Mouse (Mus musculus) cerebellum, adult 2 months (tissue): Measurements from ENCODE around the gene Ttf2. TPM values are rescaled to one million over a fixed set of nuclear protein-coding genes. Genes with fewer than 3 reads are reported as not detected.

Experiments
- DNase-seq, 2 experiments: peaks; one replicate each; pipeline ENCODE4 v3.0.0; 2021
- H3K27ac ChIP-seq: fragments of 200-500 bp; 2 replicates; pipeline ENCODE4 v1.5.1; 2012; ENCODE audit warnings: low read length, control low read depth, inconsistent platforms; ENCODE audit not compliant: insufficient read depth
- H3K27me3 ChIP-seq: fragments of 200-500 bp; 2 replicates; pipeline ENCODE4 v1.6.1; 2012; ENCODE audit warnings: inconsistent platforms, mild to moderate bottlenecking, low read length, moderate library complexity; ENCODE audit not compliant: control insufficient read depth, insufficient read depth
- H3K4me1 ChIP-seq: fragments of 200-500 bp; 2 replicates; pipeline ENCODE4 v1.6.1; 2011; ENCODE audit warnings: low read length; ENCODE audit not compliant: control insufficient read depth, insufficient read depth
- H3K4me3 ChIP-seq: fragments of 200-500 bp; replicated peaks from 2 replicates; pipeline ENCODE3; 2011; ENCODE audit warnings: mild to moderate bottlenecking, low read depth, low read length, control low read depth; ENCODE audit not compliant: insufficient read depth
- CTCF ChIP-seq: fragments of 200-500 bp; IDR thresholded peaks from 2 replicates; pipeline ENCODE4 v1.5.1; 2011; ENCODE audit warnings: low read depth, mild to moderate bottlenecking, control low read depth, low read length, moderate library complexity, borderline replicate concordance; ENCODE audit not compliant: insufficient read depth
- POLR2A ChIP-seq: fragments of 200-500 bp; IDR thresholded peaks from 2 replicates; pipeline ENCODE4 v1.6.1; 2011; ENCODE audit warnings: low read length, control low read depth, borderline replicate concordance; ENCODE audit not compliant: insufficient read depth
- WGBS: fragments of 180-500 bp; shearing (Covaris S2); methylation state at CpG from one replicate; pipeline ENCODE4 v1.1.7; 2018; 5-methylcytosine and 5-hydroxymethylcytosine counted together
- polyA plus RNA-seq: library from polyadenylated mRNA; depleted of rRNA; stranded (reverse); fragments of >200 nt; gene quantifications from 2 replicates; pipeline ENCODE4 v1.2.3, GENCODE M21; 2012; rRNA removed

Gene Ttf2
- 2.2 TPM in 2 replicates for polyA plus RNA-seq

DNA sequence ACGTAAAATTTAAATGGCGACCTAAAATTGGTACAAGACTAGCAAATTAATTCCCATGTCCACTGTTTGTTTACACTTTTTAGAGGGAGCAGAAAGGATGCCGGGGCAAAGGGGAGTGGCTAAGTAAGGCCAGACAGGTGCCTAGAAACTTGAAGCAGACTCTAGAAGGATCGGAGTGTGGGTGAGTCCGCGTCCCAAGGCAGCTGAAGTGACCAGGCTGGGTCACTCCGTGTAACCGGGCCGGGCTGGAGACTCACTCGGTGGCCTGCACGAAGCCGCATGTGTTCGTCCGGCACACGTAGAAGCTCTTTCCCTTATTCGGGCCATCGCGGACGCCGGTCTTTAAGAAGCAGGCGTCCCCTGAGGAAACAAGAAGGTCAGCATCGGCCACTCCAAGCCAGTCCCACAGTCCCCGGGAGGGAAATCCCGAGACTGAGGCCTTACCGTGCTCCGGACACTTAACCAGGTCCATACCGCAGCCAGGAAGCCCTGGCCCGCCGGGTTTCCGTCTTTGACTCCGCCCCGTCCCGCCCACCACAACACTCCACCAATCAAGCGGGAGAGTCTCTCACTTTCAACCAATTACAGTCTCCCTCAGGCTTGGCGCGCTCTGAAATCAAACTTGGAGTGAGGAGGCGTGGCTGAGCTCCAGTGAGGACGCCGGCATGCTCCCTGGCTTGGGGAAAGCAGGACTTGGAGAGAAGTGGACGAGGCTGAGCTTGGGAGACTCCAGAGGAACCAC lies at the start of gene Ttf2:
Gene Ttf2, minus strand, starts transcription at position 488 of the 742 bp plus-strand sequence.
- no peak within 1 kb of the TSS for H3K27ac ChIP-seq
- TF ChIP-seq CTCF (no peak), POLR2A (no peak)
- WGBS = under 1% methylated on average over 40 of the region's 40 CpGs
- H3K27me3 ChIP-seq = no peaks in the 10 kb centered on the region
- peak within 1 kb of the TSS; percentile 63 for H3K4me3 ChIP-seq
- H3K4me1 ChIP-seq = no peaks in the 10 kb centered on the region
- peak; percentile 86 to 92 for DNase-seq

DNA sequence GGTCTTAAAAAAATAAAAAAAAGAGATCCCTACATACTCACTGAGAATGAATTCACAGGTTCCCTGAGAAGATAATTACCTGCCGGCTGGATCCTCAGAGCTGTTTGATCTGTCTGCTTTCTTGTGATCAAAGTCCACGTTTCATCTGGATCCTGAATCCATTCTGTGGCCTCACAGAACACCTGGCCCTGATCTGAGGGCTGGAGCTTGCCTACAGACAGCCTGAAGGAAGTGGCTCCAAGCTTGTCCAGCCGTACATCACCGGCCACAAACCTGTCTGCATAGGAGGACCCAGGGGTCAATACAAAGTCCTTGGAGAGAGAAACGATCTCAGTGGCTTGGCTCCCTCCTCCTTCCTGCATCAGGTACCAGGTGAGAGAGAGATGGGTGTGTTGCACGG lies 49.0 kb upstream of the Ttf2 start:
- no peak for TF ChIP-seq POLR2A
- no peak for TF ChIP-seq CTCF
- no peak for DNase-seq
- no peak overlapping the region for H3K27ac ChIP-seq
- no peaks in the 10 kb centered on the region for H3K4me1 ChIP-seq
- 90% methylated on average over 6 of the region's 6 CpGs for whole genome bisulfite sequencing
- H3K4me3 ChIP-seq = no peak overlapping the region
- no peaks in the 10 kb centered on the region for H3K27me3 ChIP-seq

DNA sequence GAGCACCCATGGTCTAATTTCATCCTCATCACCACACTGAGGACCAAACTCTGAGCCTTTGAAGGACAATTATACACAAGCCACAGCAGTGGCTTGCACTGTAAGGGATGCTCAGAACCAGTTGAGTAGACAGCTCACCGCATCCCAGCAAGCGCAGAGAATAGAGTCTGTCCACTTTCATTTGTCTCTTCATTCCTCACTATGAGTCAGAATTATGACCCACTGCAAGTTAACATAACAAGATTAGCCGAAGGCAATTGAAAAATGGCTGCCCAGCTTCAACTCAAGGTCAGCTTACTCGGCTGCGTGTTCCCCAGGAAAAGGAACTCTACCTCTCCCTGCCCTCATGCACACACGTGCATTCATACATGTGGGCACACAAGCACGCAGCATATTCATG lies 46.6 kb upstream of the Ttf2 start:
- Histone ChIP-seq H3K4me3 (no peak overlapping the region), H3K27me3 (no peaks in the 10 kb centered on the region), H3K4me1 (no peaks in the 10 kb centered on the region), H3K27ac (no peak overlapping the region)
- 94% methylated on average over 7 of the region's 7 CpGs for WGBS
- no peak for TF ChIP-seq CTCF
- no peak for TF ChIP-seq POLR2A
- no peak for DNase-seq

DNA sequence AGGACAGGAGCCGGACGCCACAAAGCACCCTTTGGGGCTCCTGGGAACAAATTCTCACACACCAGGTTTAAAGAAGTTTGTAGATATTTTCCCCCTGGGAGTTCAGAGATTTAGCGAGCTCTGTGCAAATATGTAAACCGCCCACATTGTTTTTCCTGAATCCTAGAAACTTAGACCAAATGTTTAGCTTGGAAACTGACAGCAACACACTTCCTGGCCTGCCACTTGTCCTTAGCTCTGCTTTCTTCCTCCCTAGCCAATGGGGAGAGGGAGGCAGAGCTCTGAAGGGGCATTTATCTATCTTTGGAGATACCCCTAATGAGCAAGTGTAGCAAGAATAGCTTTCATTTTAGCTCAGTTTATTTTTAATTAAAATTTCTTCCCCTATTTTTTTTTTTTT lies 45.8 kb upstream of the Ttf2 start:
- H3K4me3 ChIP-seq = no peak overlapping the region
- H3K27me3 ChIP-seq = no peaks in the 10 kb centered on the region
- no peak overlapping the region for H3K27ac ChIP-seq
- no peaks in the 10 kb centered on the region for H3K4me1 ChIP-seq
- no peak for DNase-seq
- TF ChIP-seq CTCF (no peak), POLR2A (no peak)
- 79% methylated on average over 4 of the region's 4 CpGs for WGBS

DNA sequence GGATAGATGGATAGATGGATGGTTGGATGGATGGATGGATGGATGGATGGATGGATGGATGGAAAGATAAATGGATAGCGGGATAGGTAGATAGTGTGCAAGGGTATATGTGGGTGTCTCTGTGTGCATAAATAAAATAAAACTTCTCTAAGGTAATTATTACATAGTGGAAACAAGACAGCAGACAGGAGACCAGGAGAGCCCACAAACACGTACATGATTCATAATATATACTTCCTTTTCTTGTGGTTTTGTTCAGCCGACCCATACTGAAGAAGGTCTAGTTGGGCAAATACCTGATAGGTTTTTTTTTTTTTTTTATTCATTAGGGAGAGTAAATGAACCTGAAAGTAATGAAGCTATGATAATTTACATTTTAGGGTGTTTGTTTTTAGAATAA lies 44.1 kb upstream of the Ttf2 start:
- H3K27ac ChIP-seq = no peak overlapping the region
- WGBS = 97% methylated on average over 3 of the region's 3 CpGs
- H3K4me1 ChIP-seq = no peaks in the 10 kb centered on the region
- no peak for DNase-seq
- no peaks in the 10 kb centered on the region for H3K27me3 ChIP-seq
- TF ChIP-seq POLR2A = no peak
- TF ChIP-seq CTCF = no peak
- H3K4me3 ChIP-seq = no peak overlapping the region

DNA sequence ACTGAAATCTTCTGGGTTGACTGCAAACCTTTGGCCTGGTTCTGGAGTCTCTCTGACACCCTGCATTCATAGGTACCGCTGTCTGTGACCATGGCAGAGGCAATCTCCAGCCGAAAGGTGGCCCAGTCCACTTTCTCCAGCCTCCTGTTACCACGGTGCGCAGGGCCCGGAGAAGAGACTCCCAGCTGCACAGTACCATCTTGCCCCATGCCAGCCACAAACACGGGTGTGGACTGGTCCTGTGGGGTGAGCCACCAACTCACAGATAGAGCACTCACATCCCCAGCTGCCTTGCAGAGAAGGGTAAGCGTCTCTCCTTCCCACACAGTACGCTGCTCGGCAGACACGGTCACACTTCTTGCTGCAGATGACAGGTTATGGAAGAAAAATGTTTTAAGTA lies 43.5 kb upstream of the Ttf2 start:
- no peaks in the 10 kb centered on the region for H3K27me3 ChIP-seq
- no peak for TF ChIP-seq CTCF
- no peak for TF ChIP-seq POLR2A
- H3K4me3 ChIP-seq = no peak overlapping the region
- no peaks in the 10 kb centered on the region for H3K4me1 ChIP-seq
- no peak overlapping the region for H3K27ac ChIP-seq
- 82% methylated on average over 10 of the region's 10 CpGs for WGBS
- no peak for DNase-seq

DNA sequence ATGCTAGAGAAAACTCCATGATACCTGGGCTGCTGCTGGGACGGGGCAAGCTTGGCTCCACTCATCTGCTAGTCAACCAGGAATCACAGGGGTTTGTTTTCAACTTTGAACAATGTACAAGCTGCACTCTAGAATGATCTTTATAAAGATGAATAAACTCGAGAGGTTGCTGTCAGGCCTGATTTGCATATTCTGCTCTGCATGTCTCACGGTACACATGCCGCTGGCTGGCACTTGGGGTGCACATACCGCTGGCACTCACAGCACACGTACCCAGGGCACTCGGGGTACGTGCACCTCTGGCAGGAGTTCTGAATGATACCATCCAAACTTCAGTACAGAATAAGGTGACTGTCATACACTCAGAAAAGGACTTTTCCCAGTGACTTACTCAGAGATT lies 43.1 kb upstream of the Ttf2 start:
- Histone ChIP-seq H3K4me1 (no peaks in the 10 kb centered on the region), H3K4me3 (no peak overlapping the region), H3K27me3 (no peaks in the 10 kb centered on the region), H3K27ac (no peak overlapping the region)
- no peak for DNase-seq
- TF ChIP-seq CTCF = no peak
- WGBS = 45% methylated on average over 8 of the region's 8 CpGs

DNA sequence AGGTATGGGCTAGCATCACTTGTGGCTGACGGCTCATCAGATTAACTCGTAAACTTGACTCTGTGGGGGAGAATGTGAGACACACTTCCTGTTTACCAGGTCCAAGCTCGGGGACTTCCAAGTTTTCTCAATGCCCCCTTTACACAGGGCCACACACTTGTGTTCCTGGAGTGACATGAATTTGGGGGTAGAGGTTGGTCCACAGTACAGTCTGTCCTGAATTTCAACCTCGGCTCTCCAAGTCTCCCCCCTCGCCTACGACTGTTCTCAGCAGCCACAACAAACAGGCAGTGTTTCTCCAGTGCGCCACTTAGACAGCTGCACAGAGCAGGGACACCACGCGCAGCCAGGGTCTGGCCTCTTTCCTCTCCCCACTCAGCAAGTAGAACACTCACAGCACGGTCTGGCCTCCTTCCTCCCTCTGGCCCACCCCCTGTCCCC lies 42.7 kb upstream of the Ttf2 start:
- H3K27me3 ChIP-seq = no peaks in the 10 kb centered on the region
- H3K27ac ChIP-seq = no peak overlapping the region
- peak in 1 of 2 experiments; percentile 25 for DNase-seq
- no peak for TF ChIP-seq POLR2A
- TF ChIP-seq CTCF = no peak
- no peak overlapping the region for H3K4me3 ChIP-seq
- H3K4me1 ChIP-seq = no peaks in the 10 kb centered on the region
- 12% methylated on average over 10 of the region's 10 CpGs for WGBS

DNA sequence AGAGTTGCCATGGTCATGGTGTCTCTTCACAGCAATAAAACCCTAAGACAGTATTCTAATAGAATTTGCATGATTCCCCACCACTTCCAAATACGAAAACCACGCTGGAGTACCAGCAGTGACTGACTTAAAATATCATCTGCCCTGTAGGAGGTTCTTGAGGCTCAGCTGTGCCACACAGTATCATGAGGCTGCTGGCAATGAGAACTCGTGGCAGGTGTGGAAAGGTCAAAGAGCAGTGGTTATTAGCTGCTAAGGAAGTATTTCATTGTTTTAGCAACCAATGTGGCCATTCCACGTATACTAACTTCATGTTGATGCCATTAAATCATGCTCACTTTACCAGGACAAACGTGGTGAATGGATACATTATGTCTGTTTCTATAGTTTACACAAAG lies 41.7 kb upstream of the Ttf2 start:
- H3K4me1 ChIP-seq = no peaks in the 10 kb centered on the region
- no peak for DNase-seq
- TF ChIP-seq CTCF (no peak), POLR2A (no peak)
- H3K4me3 ChIP-seq = no peak overlapping the region
- no peaks in the 10 kb centered on the region for H3K27me3 ChIP-seq
- H3K27ac ChIP-seq = no peak overlapping the region
- 63% methylated on average over 5 of the region's 5 CpGs for WGBS
